Mouse (Mus musculus) intestine, embryonic 16.5 days (tissue): ENCODE results near the gene Etfbkmt. TPM values are rescaled to one million over a fixed set of nuclear protein-coding genes. Genes with fewer than 3 reads are reported as not detected.
"Not testable (repeated sequence)": the region's sequence is repeated elsewhere in the genome, so short reads cannot be mapped to it uniquely, and the experiment has no call there.

Experiments used
- ATAC-seq: fragments of 200-750 bp; cut with Nextera tagmentation; 2 replicates; pipeline ENCODE4 v1.8.0; 2017; ENCODE audit warnings: moderate TSS enrichment, moderate library complexity
- H3K27ac ChIP-seq: fragments of 300-500 bp; sonication (generic); 2 replicates; pipeline ENCODE4 v1.5.1; 2014; ENCODE audit warnings: mild to moderate bottlenecking, low read length
- H3K27me3 ChIP-seq: fragments of 300-500 bp; sonication (generic); replicated peaks from 2 replicates; pipeline ENCODE4 v1.6.1; 2014; ENCODE audit warnings: low read length, control low read depth, mixed read lengths; ENCODE audit not compliant: control insufficient read depth, insufficient read depth
- H3K36me3 ChIP-seq: fragments of 300-500 bp; sonication (generic); 2 replicates; pipeline ENCODE4 v1.6.1; 2014; ENCODE audit warnings: low read length, control low read depth; ENCODE audit not compliant: control insufficient read depth, insufficient read depth
- H3K4me1 ChIP-seq: fragments of 300-500 bp; sonication (generic); 2 replicates; pipeline ENCODE4 v1.6.1; 2014; ENCODE audit warnings: low read length, control low read depth, mixed read lengths; ENCODE audit not compliant: control insufficient read depth, insufficient read depth
- H3K4me2 ChIP-seq: fragments of 300-500 bp; sonication (generic); 2 replicates; pipeline ENCODE4 v1.6.1; 2014; ENCODE audit warnings: low read depth, low read length, control low read depth
- H3K4me3 ChIP-seq: fragments of 300-500 bp; sonication (generic); 2 replicates; pipeline ENCODE4 v1.5.1; 2014; ENCODE audit warnings: mild to moderate bottlenecking, low read length
- H3K9ac ChIP-seq: fragments of 300-500 bp; sonication (generic); 2 replicates; pipeline ENCODE4 v1.6.1; 2014; ENCODE audit warnings: low read depth, low read length
- H3K9me3 ChIP-seq: fragments of 300-500 bp; sonication (generic); 2 replicates; pipeline ENCODE4 v1.6.1; 2016; ENCODE audit warnings: low read length, control low read depth; ENCODE audit not compliant: control insufficient read depth
- WGBS: fragments of 180-500 bp; shearing (Covaris S2); extraction: QIAGEN DNeasy Blood & Tissue Kit; methylation state at CpG from one replicate; pipeline ENCODE4 v1.1.7; 2014; 5-methylcytosine and 5-hydroxymethylcytosine counted together
- polyA plus RNA-seq: library from polyadenylated mRNA; unstranded; fragments of >200 nt; fragmentation: Nextera tagmentation; extraction: Ambion mirVana; gene quantifications from 2 replicates; pipeline ENCODE4 v1.2.1, GENCODE M21; 2015

Etfbkmt gene
- polyA plus RNA-seq, 1 experiment from 2014 or later, result 16.1 TPM

DNA sequence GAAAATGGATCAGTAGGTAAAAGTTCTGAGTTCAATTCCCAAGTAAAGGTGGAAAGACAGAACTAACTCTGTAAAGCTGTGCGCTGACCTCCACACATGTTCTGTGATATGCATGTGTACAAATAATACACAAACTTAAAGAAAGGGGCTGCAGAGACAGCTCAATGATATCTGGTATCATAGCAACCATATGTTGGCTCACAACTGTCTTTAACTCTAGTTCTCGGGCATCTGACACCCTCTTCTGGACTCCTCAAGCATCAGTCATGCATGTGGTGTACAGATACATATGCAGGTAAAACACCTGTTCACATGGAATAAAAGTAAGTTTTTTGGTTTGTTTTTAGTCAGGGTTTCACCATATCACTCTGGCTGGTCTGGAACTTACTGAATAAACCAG is 28.8 kb downstream of the Etfbkmt start:
- WGBS, result 98% methylated on average over 2 of the region's 2 CpGs
- Histone ChIP-seq H3K9me3 (no peaks in the 10 kb centered on the region), H3K9ac (no peak overlapping the region), H3K4me1 (no peaks in the 10 kb centered on the region), H3K27ac (no peak overlapping the region), H3K36me3 (peaks cover 3% of the 10 kb centered on the region), H3K27me3 (no peaks in the 10 kb centered on the region), H3K4me2 (no peak overlapping the region), H3K4me3 (no peak overlapping the region)
- ATAC-seq, result no peak

DNA sequence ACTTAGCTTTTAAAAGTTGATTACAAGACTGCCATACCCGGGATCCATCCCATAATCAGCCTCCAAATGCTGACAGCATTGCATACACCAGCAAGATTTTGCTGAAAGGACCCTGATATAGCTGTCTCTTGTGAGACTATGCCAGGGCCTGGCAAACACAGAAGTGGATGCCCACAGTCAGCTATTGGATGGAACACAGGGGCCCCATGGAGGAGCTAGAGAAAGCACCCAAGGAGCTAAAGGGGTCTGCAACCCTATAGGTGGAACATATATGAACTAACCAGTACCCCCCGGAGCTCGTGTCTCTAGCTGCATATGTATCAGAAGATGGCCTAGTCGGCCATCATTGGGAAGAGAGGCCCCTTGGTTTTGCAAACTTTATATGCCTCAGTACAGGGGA is 30.3 kb downstream of the Etfbkmt start:
- not testable (repeated sequence) for H3K27me3 ChIP-seq, ATAC-seq, H3K36me3 ChIP-seq, H3K9me3 ChIP-seq, H3K4me1 ChIP-seq, H3K9ac ChIP-seq, H3K27ac ChIP-seq, H3K4me3 ChIP-seq, H3K4me2 ChIP-seq
- WGBS, result 87% methylated on average over 4 of the region's 4 CpGs

DNA sequence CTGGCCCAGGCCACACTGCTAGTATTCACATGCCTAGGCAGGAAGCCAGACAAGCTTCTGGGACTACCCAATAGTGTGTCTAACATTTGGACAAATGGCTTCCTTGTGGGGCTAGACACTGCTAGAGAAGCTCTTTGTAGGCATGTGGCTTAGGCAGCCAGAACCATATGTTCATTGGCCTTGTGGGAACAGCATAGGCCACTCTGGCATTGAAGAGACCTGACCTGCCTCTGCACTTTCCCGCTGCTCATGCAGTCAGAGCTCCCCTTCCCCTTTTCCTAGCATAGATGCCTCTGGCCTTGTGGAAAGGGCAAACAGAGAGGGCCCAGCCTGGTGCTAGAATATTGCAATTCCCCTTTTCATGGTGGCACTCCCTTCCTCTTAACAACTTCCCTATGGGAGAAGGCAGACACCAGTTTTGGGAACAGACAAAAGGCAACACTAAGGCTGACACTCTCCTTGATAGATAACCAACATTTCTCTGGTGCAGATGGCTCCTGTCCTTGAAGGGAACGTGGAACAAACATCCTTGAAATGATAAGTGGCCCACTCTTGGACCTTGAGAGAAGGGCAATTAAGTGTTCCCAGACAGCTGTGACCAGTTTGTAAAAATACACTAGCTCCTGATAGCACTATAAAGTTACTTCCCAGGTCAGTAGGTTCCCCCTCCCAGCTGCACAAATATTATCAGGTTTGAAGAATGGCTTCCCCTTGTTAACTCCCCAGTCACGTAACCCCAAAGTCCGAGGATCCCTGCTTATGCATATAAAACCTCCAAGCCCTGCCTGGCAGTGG is 34.4 kb downstream of the Etfbkmt start:
- Histone ChIP-seq H3K4me3 (no peak overlapping the region), H3K4me2 (no peak overlapping the region), H3K27me3 (no peaks in the 10 kb centered on the region), H3K4me1 (no peaks in the 10 kb centered on the region; the same call in 1 of the 2 replicates), H3K9ac (no peak overlapping the region), H3K9me3 (peaks cover 3% of the 10 kb centered on the region; the same call in 1 of the 2 replicates), H3K27ac (peak overlapping the region; percentile 53), H3K36me3 (peaks cover 19% of the 10 kb centered on the region)
- ATAC-seq, result peak; percentile 65
- WGBS, result 43% methylated on average over 4 of the region's 4 CpGs

DNA sequence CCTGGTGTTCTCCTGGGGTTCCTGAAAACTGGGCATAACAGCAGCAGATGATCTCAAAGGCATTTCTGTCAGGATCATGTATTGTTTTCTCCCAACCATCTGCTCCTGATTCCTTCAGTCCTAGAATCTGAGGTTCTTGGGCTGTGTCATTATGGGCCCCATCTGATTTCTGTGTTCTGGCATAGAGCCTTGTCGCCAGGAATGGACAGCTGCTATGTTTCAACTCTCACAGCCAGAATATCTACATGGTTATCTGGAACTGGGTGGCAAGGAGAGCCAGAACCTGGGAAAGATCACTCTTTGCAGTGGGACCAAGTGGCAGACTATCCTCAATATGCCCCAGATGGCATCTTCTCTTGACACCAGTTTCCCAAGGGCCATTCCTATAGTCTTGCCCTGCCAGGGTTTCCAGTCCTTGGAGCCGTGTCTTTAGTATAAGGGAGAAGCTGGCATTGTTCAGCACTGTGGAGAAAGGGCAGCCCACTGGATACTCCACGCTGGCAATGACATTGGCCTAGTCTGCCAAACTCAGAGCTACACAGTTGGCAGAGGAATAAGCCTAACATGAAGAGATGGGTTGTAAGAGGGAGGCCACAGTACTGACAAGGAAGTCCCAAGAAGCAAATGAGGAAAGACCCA is 35.4 kb downstream of the Etfbkmt start:
- peaks cover 3% of the 10 kb centered on the region; the same call in 1 of the 2 replicates for H3K9me3 ChIP-seq
- no peak overlapping the region for H3K9ac ChIP-seq
- WGBS, result 86% methylated on average over 3 of the region's 3 CpGs
- no peaks in the 10 kb centered on the region for H3K27me3 ChIP-seq
- peaks cover 25% of the 10 kb centered on the region for H3K36me3 ChIP-seq
- ATAC-seq, result no peak
- H3K4me2 ChIP-seq, result no peak overlapping the region
- no peak overlapping the region for H3K4me3 ChIP-seq
- no peaks in the 10 kb centered on the region; the same call in 1 of the 2 replicates for H3K4me1 ChIP-seq
- H3K27ac ChIP-seq, result 0 out of 2 replicates have a peak overlapping the region, but pooled peaks have one; percentile 1

DNA sequence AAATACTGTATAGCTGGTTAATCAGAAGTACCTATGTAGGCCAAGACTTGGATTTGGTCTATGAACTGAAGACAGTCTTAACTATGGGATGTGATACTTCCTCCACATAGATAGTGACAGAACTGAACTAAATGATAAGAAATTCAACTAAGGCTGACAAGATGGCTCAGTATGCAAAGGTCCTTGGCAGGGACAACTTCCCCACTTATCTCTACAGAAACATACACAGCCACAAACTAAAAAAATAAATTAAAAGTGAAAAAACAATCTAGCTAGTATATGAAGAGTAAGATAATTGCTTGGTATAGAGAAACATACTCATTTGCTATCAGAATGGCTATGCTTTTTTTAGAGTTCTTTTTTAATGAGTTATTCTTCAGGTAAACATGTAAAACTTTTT is 39.4 kb downstream of the Etfbkmt start:
- H3K4me2 ChIP-seq, result no peak overlapping the region
- no peaks in the 10 kb centered on the region; the same call in 1 of the 2 replicates for H3K4me1 ChIP-seq
- no peak overlapping the region for H3K4me3 ChIP-seq
- peaks cover 36% of the 10 kb centered on the region for H3K36me3 ChIP-seq
- H3K27me3 ChIP-seq, result no peaks in the 10 kb centered on the region
- H3K9me3 ChIP-seq, result peaks cover 3% of the 10 kb centered on the region; the same call in 1 of the 2 replicates
- no peak overlapping the region for H3K9ac ChIP-seq
- no peak for ATAC-seq
- H3K27ac ChIP-seq, result no peak overlapping the region

DNA sequence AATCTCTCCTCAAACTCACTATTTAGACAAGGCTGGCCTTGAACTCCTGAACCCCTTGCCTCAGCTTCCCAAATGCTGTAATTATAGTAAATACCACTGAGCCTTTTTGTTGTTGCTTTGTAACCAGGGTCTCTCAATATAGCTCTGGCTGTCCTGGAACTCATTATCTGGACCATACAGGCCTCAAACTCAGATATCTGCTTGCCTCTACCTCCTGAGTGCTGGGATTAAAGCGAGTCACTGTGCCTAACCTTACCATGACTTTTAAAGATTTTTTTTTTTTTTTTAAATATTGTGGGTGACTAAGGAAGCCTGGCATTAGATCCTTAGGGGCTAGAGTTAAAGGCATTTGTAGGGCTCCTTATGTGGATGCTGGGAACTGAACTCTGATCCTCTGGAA is 44.4 kb downstream of the Etfbkmt start:
- H3K9me3 ChIP-seq, result no peaks in the 10 kb centered on the region
- ATAC-seq, result no peak
- 92% methylated on average over 1 of the region's 1 CpGs for WGBS

DNA sequence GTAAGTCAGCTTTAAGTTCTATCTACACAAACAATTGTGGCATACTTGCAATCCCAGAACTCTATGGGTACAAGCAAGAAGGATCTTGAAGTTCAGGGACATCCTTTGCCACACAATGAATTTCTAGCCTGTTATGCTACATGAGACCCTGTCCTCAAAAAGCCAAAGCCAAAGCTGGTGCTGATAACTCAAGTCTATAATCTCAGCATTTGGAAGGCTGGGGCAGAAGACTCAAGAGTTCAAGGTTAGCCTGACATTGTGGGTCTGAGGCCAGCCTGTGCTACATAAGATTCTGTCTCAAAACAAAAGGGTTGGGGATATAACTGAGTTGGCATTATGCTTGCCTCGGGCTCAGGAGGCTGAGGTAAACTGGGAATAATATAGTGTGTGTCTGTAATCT is 47.7 kb downstream of the Etfbkmt start:
- H3K9me3 ChIP-seq, result no peaks in the 10 kb centered on the region
- H3K4me3 ChIP-seq, result peak overlapping the region; percentile 84
- peaks cover 6% of the 10 kb centered on the region for H3K36me3 ChIP-seq
- no peak for ATAC-seq
- H3K4me1 ChIP-seq, result peaks cover 7% of the 10 kb centered on the region; the same call in 1 of the 2 replicates
- H3K9ac ChIP-seq, result no peak overlapping the region
- no peaks in the 10 kb centered on the region for H3K27me3 ChIP-seq
- 57% methylated on average over 1 of the region's 1 CpGs for WGBS
- H3K27ac ChIP-seq, result no peak overlapping the region
- peak overlapping the region; percentile 69 for H3K4me2 ChIP-seq

More for the DNA sequence above, 44.4 kb downstream of the Etfbkmt start:
- no peak overlapping the region for H3K4me3 ChIP-seq
- no peak overlapping the region for H3K27ac ChIP-seq
- H3K4me2 ChIP-seq, result no peak overlapping the region
- no peak overlapping the region for H3K9ac ChIP-seq
- peaks cover 17% of the 10 kb centered on the region for H3K36me3 ChIP-seq
- no peaks in the 10 kb centered on the region for H3K27me3 ChIP-seq
- H3K4me1 ChIP-seq, result peaks cover 7% of the 10 kb centered on the region; the same call in 1 of the 2 replicates

DNA sequence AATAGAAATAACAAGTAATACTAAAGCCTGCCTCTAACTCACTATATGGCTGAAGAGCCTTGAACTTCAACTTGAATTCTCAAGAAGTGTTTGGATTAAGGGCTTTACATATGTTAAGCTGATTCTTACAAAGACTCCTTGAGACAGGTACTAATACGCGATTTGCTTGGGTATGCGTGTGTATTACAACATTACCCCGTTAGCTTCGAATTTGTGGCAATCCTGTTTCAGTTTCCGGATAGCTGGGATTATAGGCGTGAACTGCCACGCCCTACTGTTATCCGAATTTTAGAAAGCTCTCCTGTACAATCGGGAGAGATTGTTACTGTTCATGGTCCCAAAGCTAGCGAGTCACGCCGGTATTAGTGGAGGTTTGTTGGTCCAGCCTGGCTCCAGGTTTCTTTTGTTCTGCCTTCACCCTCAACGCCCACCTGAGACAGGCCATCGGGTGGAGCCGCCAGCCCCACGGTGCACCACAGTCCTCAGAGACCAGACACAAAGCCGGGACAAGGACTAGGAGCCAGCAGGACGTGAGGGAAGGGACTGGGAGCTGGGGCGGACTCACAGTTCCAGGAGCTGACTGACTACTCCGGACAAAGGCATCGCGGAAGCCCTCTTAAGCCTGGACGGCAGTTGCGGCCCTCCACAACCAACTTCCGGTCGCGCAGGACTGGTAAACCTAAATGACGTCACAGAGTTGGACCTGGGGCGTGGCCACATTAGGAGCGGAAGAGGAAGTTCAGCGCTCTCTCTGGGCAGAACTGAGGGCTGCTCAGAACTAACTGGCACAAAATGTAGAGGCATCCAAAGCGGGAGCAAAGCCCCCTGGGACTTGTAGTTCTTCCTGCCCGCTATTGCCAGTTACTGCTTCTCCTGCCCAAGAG is 48.6 kb downstream of the Etfbkmt start, which contains the start of gene Amn1:
Amn1 (minus strand) TSS at position 672 of the 884 bp plus-strand sequence.
- peak; percentile 99 for ATAC-seq
- under 1% methylated on average over 34 of the region's 34 CpGs for WGBS

DNA sequence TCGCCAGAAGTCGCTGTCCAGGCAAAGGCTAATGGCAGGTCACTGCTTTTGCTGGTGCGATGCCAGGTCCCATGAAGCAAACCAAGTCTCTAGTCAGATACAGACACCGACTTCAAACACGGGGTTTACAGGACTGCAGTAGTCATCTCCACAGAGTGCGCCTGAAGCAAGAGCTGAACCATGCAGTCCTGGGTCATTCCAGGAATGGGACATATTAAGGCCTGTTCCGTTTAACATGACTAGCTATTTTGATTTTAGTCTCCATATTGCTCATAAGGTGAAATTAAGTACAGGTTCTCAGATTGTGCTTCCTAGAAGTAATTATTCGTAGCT is 49.2 kb downstream of the Etfbkmt start:
- WGBS, result 36% methylated on average over 8 of the region's 8 CpGs
- peak overlapping the region; percentile 75 for H3K4me2 ChIP-seq
- ATAC-seq, result peak; percentile 74

More for the DNA sequence above, 48.6 kb downstream of the Etfbkmt start, which contains the start of gene Amn1:
- no peaks in the 10 kb centered on the region for H3K9me3 ChIP-seq
- peaks cover 7% of the 10 kb centered on the region; the same call in 1 of the 2 replicates for H3K4me1 ChIP-seq
- peak within 1 kb of the TSS; percentile 95 for H3K9ac ChIP-seq
- peak within 1 kb of the TSS; percentile 75 for H3K4me2 ChIP-seq
- H3K36me3 ChIP-seq, result no peaks in the 10 kb centered on the region
- peak within 1 kb of the TSS; percentile 91 for H3K27ac ChIP-seq
- peak within 1 kb of the TSS; percentile 84 for H3K4me3 ChIP-seq
- H3K27me3 ChIP-seq, result no peaks in the 10 kb centered on the region

More for the DNA sequence above, 49.2 kb downstream of the Etfbkmt start:
- no peaks in the 10 kb centered on the region for H3K9me3 ChIP-seq
- H3K27me3 ChIP-seq, result no peaks in the 10 kb centered on the region
- peaks cover 7% of the 10 kb centered on the region; the same call in 1 of the 2 replicates for H3K4me1 ChIP-seq
- H3K27ac ChIP-seq, result peak overlapping the region; percentile 91
- peak overlapping the region; percentile 84 for H3K4me3 ChIP-seq
- no peaks in the 10 kb centered on the region for H3K36me3 ChIP-seq
- peak overlapping the region; percentile 95 for H3K9ac ChIP-seq
